Mouse (Mus musculus) megakaryocyte, embryonic 14.5 days (primary cell): ENCODE measurements around the gene Rgs17.

Experiments
- FLI1 ChIP-seq: IDR thresholded peaks from 2 replicates; pipeline ENCODE4 v1.6.1; 2012; ENCODE audit warnings: low read length, inconsistent platforms, mixed read lengths
- GATA1 ChIP-seq: IDR thresholded peaks from 3 replicates; pipeline ENCODE4 v1.6.1; 2012; ENCODE audit warnings: mixed read lengths, low read length, inconsistent platforms, borderline replicate concordance

DNA sequence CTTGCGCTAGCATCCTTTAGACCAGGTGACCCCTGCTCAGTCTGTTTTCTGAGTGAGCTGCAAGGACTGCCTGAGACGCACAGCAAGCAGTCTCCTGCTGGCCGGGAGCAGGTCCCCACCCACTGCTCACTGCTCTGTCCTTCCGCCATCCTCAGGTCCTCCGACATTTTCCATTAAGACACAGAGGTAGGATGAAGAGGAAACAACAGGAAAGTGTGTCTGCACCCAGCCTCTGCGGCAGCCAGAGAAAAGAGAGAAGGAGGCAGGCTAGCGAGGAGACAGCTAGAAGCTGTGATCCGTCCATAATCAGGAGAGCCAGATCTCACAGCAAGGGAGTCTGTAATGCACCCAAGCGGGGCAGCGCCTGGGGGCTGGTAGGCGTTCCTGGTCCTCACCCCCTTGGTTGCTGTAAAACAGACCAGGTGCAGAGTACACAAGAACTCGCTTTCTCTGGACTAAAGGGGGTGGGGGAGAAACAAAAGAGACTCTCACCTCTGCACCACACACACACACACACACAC, 1.1 kb downstream of the Rgs17 start:
- TF ChIP-seq GATA1: no peak
- no peak for TF ChIP-seq FLI1
